Mouse (Mus musculus) G1E (cell line): ENCODE results near the gene Pde6d.

Source experiments
- CTCF ChIP-seq: IDR thresholded peaks from 2 replicates; pipeline ENCODE4 v1.5.1; 2012; ENCODE audit warnings: low read depth, low read length, inconsistent platforms, mixed read lengths
- GATA1 ChIP-seq: IDR thresholded peaks from 2 replicates; pipeline ENCODE4 v1.6.1; 2012; ENCODE audit warnings: borderline replicate concordance, low read length, inconsistent platforms, mixed read lengths
- TAL1 ChIP-seq: conservative IDR thresholded peaks from 2 replicates; pipeline ENCODE4 v1.6.1; 2012; ENCODE audit warnings: low read depth, low read length, inconsistent platforms, mixed read lengths

GRCm38 (mm10) chr1:86583709-86584108 is 1.3 kb upstream of the Pde6d start:
- TF ChIP-seq TAL1 (no peak), GATA1 (no peak), CTCF (no peak)
